Mouse (Mus musculus) embryonic fibroblast, embryonic 13.5 days (primary cell): ENCODE results near the gene Adamts12.

Experiments used
- CTCF ChIP-seq: IDR thresholded peaks from 2 replicates; pipeline ENCODE4 v1.5.1; 2011; ENCODE audit warnings: mild to moderate bottlenecking, control low read depth, low read length, moderate library complexity, borderline replicate concordance; ENCODE audit not compliant: insufficient read depth
- POLR2A ChIP-seq: IDR thresholded peaks from 2 replicates; pipeline ENCODE4 v1.6.1; 2011; ENCODE audit warnings: low read depth, mild to moderate bottlenecking, control low read depth, low read length, moderate library complexity

- TF ChIP-seq CTCF: no peak
- no peak for TF ChIP-seq POLR2A
Measured at GRCm38 (mm10) chr15:11084993-11085365, 20.4 kb downstream of the Adamts12 start.
